Mouse (Mus musculus): Measurements from ENCODE around the gene Adh6b. TPM values are rescaled to one million over a fixed set of nuclear protein-coding genes. Genes with fewer than 3 reads are reported as not detected.

The Adh6b gene
- polyA plus RNA-seq, 1 experiment from 2014 or later: 0.16 TPM

- no peak overlapping the region for H3K27ac ChIP-seq
- no peaks in the 10 kb centered on the region for H3K4me1 ChIP-seq (replicated peaks)
- no peaks in the 10 kb centered on the region for H3K27me3 ChIP-seq (replicated peaks)
- no peak overlapping the region for H3K4me3 ChIP-seq (replicated peaks)
- H3K9me3 ChIP-seq: no peaks in the 10 kb centered on the region
- no peak overlapping the region for H3K4me2 ChIP-seq (replicated peaks)
- no peak for ATAC-seq
- H3K36me3 ChIP-seq: no peaks in the 10 kb centered on the region
- WGBS: 91% methylated on average over 17 of the region's 17 CpGs
- no peak overlapping the region for H3K9ac ChIP-seq
Observed at GRCm38 (mm10) chr3:138325001-138325400, 16.6 kb upstream of the Adh6b start.

GRCm38 (mm10) chr3:138325466-138325865, 16.1 kb upstream of the Adh6b start:
- WGBS: 91% methylated on average over 6 of the region's 6 CpGs
- Histone ChIP-seq H3K36me3 (no peaks in the 10 kb centered on the region), H3K9ac (no peak overlapping the region), H3K9me3 (no peaks in the 10 kb centered on the region), H3K27ac (no peak overlapping the region), H3K27me3 (replicated peaks) (no peaks in the 10 kb centered on the region), H3K4me2 (replicated peaks) (no peak overlapping the region), H3K4me3 (replicated peaks) (no peak overlapping the region), H3K4me1 (replicated peaks) (no peaks in the 10 kb centered on the region)
- no peak for ATAC-seq

DNA sequence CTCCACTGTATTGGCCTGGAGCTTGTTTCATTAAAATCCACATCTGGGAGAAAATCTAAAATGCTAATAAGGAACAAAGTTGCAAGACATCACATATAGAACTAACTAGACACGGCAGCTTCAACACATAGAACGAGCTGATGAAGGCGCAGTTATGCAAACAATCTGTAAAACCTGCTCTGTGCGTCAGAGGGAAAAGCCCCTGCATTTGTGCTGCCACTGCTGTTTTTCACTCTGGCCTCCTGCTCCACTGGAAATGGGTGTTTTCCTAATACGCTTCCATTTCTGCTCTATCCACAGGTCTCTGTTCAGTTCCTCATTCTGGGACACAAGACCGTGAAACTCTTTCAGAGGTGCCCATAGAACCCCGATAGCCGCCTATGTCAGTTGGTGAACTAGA, 7.7 kb upstream of the Adh6b start:
- 74% methylated on average over 8 of the region's 8 CpGs for WGBS

DNA sequence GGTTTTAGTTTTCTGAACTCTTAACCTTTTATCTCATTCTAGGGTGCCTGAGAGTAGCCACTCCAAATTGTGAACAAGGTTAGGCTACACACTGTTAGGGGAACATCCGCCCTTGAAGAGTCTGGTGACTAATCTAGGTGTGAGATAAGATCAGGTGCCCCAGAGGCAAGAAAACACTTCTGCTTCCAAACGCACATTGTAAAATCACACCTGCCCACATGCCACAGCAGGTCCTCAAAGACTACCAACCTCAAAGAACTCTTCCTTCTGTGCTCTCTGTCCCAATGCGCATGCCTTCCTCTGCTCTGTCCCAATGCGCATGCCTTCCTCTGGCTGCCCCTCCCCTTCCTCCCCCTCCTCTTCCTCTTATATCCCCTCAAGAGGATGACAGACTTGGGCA, 7.3 kb upstream of the Adh6b start:
- Histone ChIP-seq H3K9ac (no peak overlapping the region), H3K27ac (no peak overlapping the region), H3K36me3 (no peaks in the 10 kb centered on the region), H3K4me3 (replicated peaks) (no peak overlapping the region), H3K27me3 (replicated peaks) (no peaks in the 10 kb centered on the region), H3K9me3 (no peaks in the 10 kb centered on the region), H3K4me1 (replicated peaks) (no peaks in the 10 kb centered on the region), H3K4me2 (replicated peaks) (no peak overlapping the region)
- 67% methylated on average over 4 of the region's 4 CpGs for WGBS
- no peak for ATAC-seq

More for the DNA sequence above, 7.7 kb upstream of the Adh6b start:
- no peak for ATAC-seq
- Histone ChIP-seq H3K4me1 (replicated peaks) (no peaks in the 10 kb centered on the region), H3K9ac (no peak overlapping the region), H3K9me3 (no peaks in the 10 kb centered on the region), H3K4me3 (replicated peaks) (no peak overlapping the region), H3K4me2 (replicated peaks) (no peak overlapping the region), H3K27me3 (replicated peaks) (no peaks in the 10 kb centered on the region), H3K36me3 (no peaks in the 10 kb centered on the region), H3K27ac (no peak overlapping the region)

- Histone ChIP-seq H3K9me3 (no peaks in the 10 kb centered on the region), H3K27me3 (replicated peaks) (no peaks in the 10 kb centered on the region), H3K27ac (no peak overlapping the region), H3K4me1 (replicated peaks) (no peaks in the 10 kb centered on the region), H3K9ac (no peak overlapping the region), H3K36me3 (no peaks in the 10 kb centered on the region), H3K4me2 (replicated peaks) (no peak overlapping the region), H3K4me3 (replicated peaks) (no peak overlapping the region)
- ATAC-seq: no peak
- 82% methylated on average over 1 of the region's 1 CpGs for WGBS
Observed at GRCm38 (mm10) chr3:138335566-138335965, 6.0 kb upstream of the Adh6b start.

DNA sequence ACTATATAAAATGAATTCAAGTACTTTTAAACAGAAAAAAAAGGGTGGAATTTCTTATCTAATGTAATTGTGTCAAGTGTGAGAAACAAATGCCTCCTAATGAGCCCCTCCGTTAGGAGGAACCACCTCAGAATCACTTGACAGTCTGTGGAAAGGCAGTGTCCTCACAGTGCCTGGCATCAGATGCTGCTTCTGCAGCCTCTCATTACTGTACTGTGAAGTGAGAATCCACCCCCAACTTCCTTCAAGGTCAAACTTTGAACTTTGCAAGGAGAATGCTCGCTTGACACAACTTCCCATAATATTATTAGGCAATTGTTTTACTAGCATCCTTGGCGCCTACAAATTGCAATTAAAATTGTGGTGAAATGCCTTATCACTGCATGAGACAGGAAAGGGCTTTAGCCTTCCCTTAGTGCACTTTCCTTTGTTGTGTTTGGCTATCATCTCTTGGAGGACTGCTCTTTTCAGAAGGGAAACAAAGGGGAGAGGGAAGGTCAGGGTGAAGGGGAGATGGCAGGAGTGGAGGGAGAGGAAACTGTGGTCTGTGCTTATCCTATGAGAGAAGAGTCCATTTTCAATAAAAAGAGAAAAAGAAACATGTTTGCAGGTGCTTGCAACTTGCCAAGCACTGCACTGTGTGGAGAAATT, 5.3 kb upstream of the Adh6b start:
- no peak for ATAC-seq
- Histone ChIP-seq H3K27ac (no peak overlapping the region), H3K4me1 (replicated peaks) (no peaks in the 10 kb centered on the region), H3K27me3 (replicated peaks) (no peaks in the 10 kb centered on the region), H3K9me3 (no peaks in the 10 kb centered on the region), H3K9ac (no peak overlapping the region), H3K36me3 (no peaks in the 10 kb centered on the region), H3K4me3 (replicated peaks) (no peak overlapping the region), H3K4me2 (replicated peaks) (no peak overlapping the region)
- 57% methylated on average over 3 of the region's 3 CpGs for WGBS

- Histone ChIP-seq H3K27ac (no peak overlapping the region), H3K27me3 (replicated peaks) (no peaks in the 10 kb centered on the region), H3K4me2 (replicated peaks) (no peak overlapping the region), H3K9ac (no peak overlapping the region), H3K4me1 (replicated peaks) (no peaks in the 10 kb centered on the region), H3K9me3 (no peaks in the 10 kb centered on the region), H3K36me3 (no peaks in the 10 kb centered on the region), H3K4me3 (replicated peaks) (no peak overlapping the region)
- no peak for ATAC-seq
- WGBS: 47% methylated on average over 3 of the region's 3 CpGs
Observed at GRCm38 (mm10) chr3:138347041-138347440, 5.5 kb downstream of the Adh6b start.

DNA sequence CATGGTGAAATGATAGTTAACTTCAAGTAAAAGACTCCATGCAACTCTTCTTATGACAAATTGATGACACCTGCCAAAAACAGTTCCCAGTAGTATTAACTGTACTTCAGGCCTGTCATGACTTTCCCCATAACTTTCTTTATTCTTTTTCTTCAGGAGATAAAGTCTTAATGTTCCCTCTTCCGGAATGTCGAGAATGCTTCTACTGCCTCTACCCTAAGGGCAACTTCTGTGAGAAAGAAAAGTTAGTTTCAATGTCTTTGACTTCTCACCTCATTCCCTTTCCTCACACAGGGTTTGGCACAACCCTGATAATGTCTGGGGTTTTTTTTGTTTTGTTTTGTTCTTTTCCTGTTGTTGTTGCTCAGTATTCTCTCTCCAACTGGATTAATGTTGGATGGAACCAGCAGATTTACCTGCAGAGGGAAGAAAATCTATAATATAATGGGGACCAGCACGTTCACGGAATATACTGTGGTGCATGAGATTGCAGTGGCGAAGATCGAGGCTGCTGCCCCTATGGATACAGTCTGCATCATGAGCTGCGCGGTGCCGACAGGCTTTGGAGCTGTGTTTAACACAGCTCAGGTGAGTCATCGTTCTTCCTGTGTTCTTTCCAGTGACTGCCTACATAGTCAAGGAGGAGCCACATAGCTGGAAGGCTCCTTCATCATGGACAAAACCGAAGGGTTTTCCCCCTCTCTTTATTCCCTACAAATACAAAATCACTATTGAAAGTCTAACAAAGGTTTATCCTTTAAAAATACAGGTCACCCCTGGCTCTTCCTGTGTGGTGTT, 10.6 kb downstream of the Adh6b start:
- Histone ChIP-seq H3K4me1 (replicated peaks) (no peaks in the 10 kb centered on the region), H3K27ac (no peak overlapping the region)

GRCm38 (mm10) chr3:138358856-138359255, 17.3 kb downstream of the Adh6b start:
- WGBS: 76% methylated on average over 7 of the region's 7 CpGs
- no peaks in the 10 kb centered on the region for H3K9me3 ChIP-seq
- ATAC-seq: no peak
- H3K27me3 ChIP-seq (replicated peaks): no peaks in the 10 kb centered on the region
- no peak overlapping the region for H3K4me2 ChIP-seq (replicated peaks)
- H3K27ac ChIP-seq: no peak overlapping the region
- no peaks in the 10 kb centered on the region for H3K36me3 ChIP-seq
- H3K4me1 ChIP-seq (replicated peaks): no peaks in the 10 kb centered on the region
- H3K9ac ChIP-seq: no peak overlapping the region
- H3K4me3 ChIP-seq (replicated peaks): no peak overlapping the region

More for the DNA sequence above, 10.6 kb downstream of the Adh6b start:
- ATAC-seq: no peak
- H3K27me3 ChIP-seq (replicated peaks): no peaks in the 10 kb centered on the region
- 93% methylated on average over 11 of the region's 11 CpGs for WGBS
- no peak overlapping the region for H3K4me2 ChIP-seq (replicated peaks)
- H3K4me3 ChIP-seq (replicated peaks): no peak overlapping the region
- no peak overlapping the region for H3K9ac ChIP-seq
- H3K36me3 ChIP-seq: no peaks in the 10 kb centered on the region
- no peaks in the 10 kb centered on the region for H3K9me3 ChIP-seq

- Histone ChIP-seq H3K9ac (no peak overlapping the region), H3K36me3 (no peaks in the 10 kb centered on the region), H3K4me1 (replicated peaks) (no peaks in the 10 kb centered on the region), H3K27me3 (replicated peaks) (no peaks in the 10 kb centered on the region), H3K27ac (no peak overlapping the region), H3K4me3 (replicated peaks) (no peak overlapping the region), H3K4me2 (replicated peaks) (no peak overlapping the region), H3K9me3 (no peaks in the 10 kb centered on the region)
- ATAC-seq: no peak
- whole genome bisulfite sequencing: 77% methylated on average over 4 of the region's 4 CpGs
Observed at GRCm38 (mm10) chr3:138360721-138361120, 19.1 kb downstream of the Adh6b start.

- 84% methylated on average over 2 of the region's 2 CpGs for WGBS
Observed at GRCm38 (mm10) chr3:138362920-138363319, 21.3 kb downstream of the Adh6b start.

DNA sequence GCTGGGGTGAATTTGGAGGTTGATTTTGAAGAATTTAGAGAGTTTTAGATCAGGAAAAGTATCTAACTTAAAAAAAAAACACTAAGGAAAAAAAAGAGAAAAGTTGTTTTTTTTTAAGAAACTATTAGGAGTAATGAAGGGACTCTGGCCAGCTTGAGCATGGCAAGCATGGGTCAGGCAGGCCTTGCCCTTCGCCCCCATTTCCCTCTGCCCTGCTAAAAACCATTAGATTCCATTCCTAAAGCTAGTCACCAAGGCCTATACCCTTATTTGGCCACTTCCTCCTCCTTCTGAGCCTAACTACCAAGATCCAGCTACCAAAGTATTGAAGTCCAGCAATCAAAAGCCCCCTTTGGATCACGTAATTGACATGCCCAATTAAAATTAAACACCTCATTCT, 24.6 kb downstream of the Adh6b start:
- ATAC-seq: no peak
- H3K4me1 ChIP-seq (replicated peaks): no peaks in the 10 kb centered on the region
- 80% methylated on average over 2 of the region's 2 CpGs for WGBS

More at GRCm38 (mm10) chr3:138362920-138363319, 21.3 kb downstream of the Adh6b start:
- no peak overlapping the region for H3K4me2 ChIP-seq (replicated peaks)
- no peaks in the 10 kb centered on the region for H3K9me3 ChIP-seq
- no peak overlapping the region for H3K4me3 ChIP-seq (replicated peaks)
- no peaks in the 10 kb centered on the region for H3K4me1 ChIP-seq (replicated peaks)
- no peak overlapping the region for H3K9ac ChIP-seq
- H3K36me3 ChIP-seq: no peaks in the 10 kb centered on the region
- ATAC-seq: no peak
- H3K27ac ChIP-seq: no peak overlapping the region
- no peaks in the 10 kb centered on the region for H3K27me3 ChIP-seq (replicated peaks)

GRCm38 (mm10) chr3:138369546-138369945, 28.0 kb downstream of the Adh6b start:
- no peaks in the 10 kb centered on the region for H3K36me3 ChIP-seq
- WGBS: 70% methylated on average over 1 of the region's 1 CpGs
- no peak overlapping the region for H3K27ac ChIP-seq
- H3K9ac ChIP-seq: no peak overlapping the region
- no peak overlapping the region for H3K4me3 ChIP-seq (replicated peaks)
- no peak overlapping the region for H3K4me2 ChIP-seq (replicated peaks)
- no peak for ATAC-seq
- H3K27me3 ChIP-seq (replicated peaks): no peaks in the 10 kb centered on the region
- H3K4me1 ChIP-seq (replicated peaks): no peaks in the 10 kb centered on the region
- no peaks in the 10 kb centered on the region for H3K9me3 ChIP-seq

More for the DNA sequence above, 24.6 kb downstream of the Adh6b start:
- no peak overlapping the region for H3K9ac ChIP-seq
- no peaks in the 10 kb centered on the region for H3K27me3 ChIP-seq (replicated peaks)
- H3K9me3 ChIP-seq: no peaks in the 10 kb centered on the region
- no peaks in the 10 kb centered on the region for H3K36me3 ChIP-seq
- no peak overlapping the region for H3K4me3 ChIP-seq (replicated peaks)
- no peak overlapping the region for H3K27ac ChIP-seq
- no peak overlapping the region for H3K4me2 ChIP-seq (replicated peaks)
